Mouse (Mus musculus) ZHBTc4 (cell line): ENCODE data around the gene Adcy4.

Experiments used
- DNase-seq: peaks from one replicate; pipeline ENCODE4 v3.0.0-alpha.2; 2011; ENCODE audit warnings: low read depth, low spot score

The Adcy4 gene

DNA sequence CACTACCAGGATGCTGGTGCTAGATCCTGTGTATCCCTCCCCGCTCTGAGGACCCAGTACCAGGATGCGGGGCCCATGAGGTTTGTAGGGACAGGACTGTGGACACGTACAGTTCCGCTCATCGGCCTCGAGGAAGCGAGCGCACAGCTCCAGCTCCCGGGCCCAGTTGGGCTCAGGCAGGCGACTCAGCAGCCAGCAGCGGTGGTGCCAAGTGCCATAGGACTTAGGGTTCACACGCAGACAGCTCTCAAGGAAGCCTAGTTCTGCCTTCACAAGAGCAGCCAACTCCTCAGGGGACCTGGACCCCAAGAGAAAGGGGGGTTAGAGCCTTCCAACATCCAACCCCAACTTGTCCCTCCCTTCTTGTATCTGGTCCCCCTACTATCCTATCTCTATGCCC is 63.2 kb downstream of the Adcy4 start:
- no peak for DNase-seq

GRCm38 (mm10) chr14:55719737-55720136 is 64.2 kb downstream of the Adcy4 start:
- DNase-seq: peak; percentile 33
